Mouse (Mus musculus) skeletal muscle tissue, postnatal 0 days (tissue): ENCODE data around the gene 1700113H08Rik. TPM values are rescaled to one million over a fixed set of nuclear protein-coding genes. Genes with fewer than 3 reads are reported as not detected.

ENCODE experiments used
- polyA plus RNA-seq: library from polyadenylated mRNA; unstranded; fragments of >200 nt; fragmentation: Nextera tagmentation; extraction: Ambion mirVana; gene quantifications from 2 replicates; pipeline ENCODE4 v1.2.1, GENCODE M21; 2015

Gene 1700113H08Rik
- 0.26 TPM in 1 of 2 replicates, not detected in the other for polyA plus RNA-seq

DNA sequence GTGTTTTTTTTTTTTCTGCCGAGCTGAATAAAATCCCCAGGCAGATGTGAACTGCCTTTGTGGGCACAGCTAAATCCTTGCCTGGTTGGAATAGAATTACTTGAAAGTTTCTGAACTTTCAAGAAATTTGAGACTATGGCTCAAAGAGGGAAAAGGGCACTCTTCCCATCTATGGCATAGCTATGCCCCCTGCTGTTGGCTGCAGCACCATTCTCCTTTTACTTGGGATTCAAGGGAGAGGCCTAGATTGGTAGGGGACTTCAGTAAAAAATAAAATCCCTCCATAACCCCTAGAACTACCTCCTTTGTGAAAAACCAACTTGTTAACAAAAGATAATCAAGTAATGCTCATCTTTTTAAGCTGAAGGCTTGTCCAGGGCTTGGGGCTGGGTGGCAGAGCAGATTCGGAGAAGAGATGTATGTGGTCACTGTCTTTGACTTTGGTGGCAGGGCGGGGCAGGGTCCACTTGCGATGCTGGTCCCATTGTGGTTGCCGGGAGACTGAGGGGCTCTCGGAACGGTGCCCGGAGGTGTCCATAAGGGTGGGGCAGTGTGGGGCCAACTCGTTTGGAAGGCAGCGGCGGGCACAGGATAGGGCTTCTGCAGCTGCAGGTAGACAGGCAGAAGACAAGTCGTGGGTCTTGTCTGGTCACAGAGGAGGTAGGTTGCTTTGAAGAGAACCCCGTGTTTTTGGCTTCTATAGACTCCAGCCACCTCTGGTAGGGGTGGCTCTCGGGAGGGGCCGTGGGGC, at the start of gene 1700113H08Rik:
1700113H08Rik (plus strand) TSS at position 546 of the 751 bp plus-strand sequence.

Other genes with a start within 250 kb of the 1700113H08Rik start
- gene Stab2, start 50.0 kb upstream of the 1700113H08Rik start, polyA plus RNA-seq, result 0.32 and 0.83 TPM in 2 replicates